In genomic region chr16:26999563-26999962, GRCm38 (mm10) we compare ENCODE assay signal across 19 mouse cellular contexts. TPM values are rescaled to one million over a fixed set of nuclear protein-coding genes. Genes with fewer than 3 reads are reported as not detected.
DNase-seq lines count a peak whose midpoint lies in the region; ATAC-seq and TF ChIP-seq lines count a peak whose summit lies in the region.
"Had no signal": no experiment of that assay in that cellular context is flagged by ENCODE, and none has a peak within 500 bp of the region (broad histone marks: within the 10 kb centered on the region; RNA-seq: fewer than 3 reads in every experiment).

No protein-coding gene starts in this region.

- no peak overlapping the region for H3K9ac ChIP-seq in forebrain, embryonic 12.5 days
- no peak overlapping the region for H3K9ac ChIP-seq in forebrain, postnatal 0 days
- no peak overlapping the region for H3K9ac ChIP-seq in neural tube, embryonic 11.5 days (ENCODE audit: low read length)
- no peak overlapping the region for H3K9ac ChIP-seq in neural tube, embryonic 14.5 days (replicated peaks; ENCODE audit: low read depth, low read length)
- H3K9ac ChIP-seq: liver, embryonic 13.5 days had no signal

- no peak for DNase-seq in forebrain, postnatal 0 days
- peak; percentile 12 for DNase-seq in neural tube, embryonic 11.5 days (ENCODE audit: low spot score)
- DNase-seq in neural tube, embryonic 10.5 days (ENCODE audit: extremely low spot score, low spot score) = no peak
- DNase-seq in forelimb bud, embryonic 11.5 days (ENCODE audit: low read depth, low spot score) = peak; percentile 36
- no peak for DNase-seq in gastrocnemius, adult 18-20 months (ENCODE audit: low spot score)
- no peak for DNase-seq in left cerebral cortex, adult 8-10 months (ENCODE audit: low spot score in 2 of 2)
- DNase-seq: cerebellum, adult 11-12 months; cerebellum, postnatal 36 days; heart, adult 2 months; heart, postnatal 14 days; kidney, postnatal 4 days; liver, embryonic 13.5 days; thymus, adult 2 months had no signal

- no peak overlapping the region for H3K4me3 ChIP-seq in forebrain, embryonic 12.5 days (replicated peaks)
- no peak overlapping the region for H3K4me3 ChIP-seq in forebrain, postnatal 0 days (ENCODE audit: low read depth, low read length)
- no peak overlapping the region for H3K4me3 ChIP-seq in neural tube, embryonic 11.5 days (ENCODE audit: low read depth, low read length)
- no peak overlapping the region for H3K4me3 ChIP-seq in neural tube, embryonic 14.5 days (ENCODE audit: low read depth, low read length)
- H3K4me3 ChIP-seq: heart, adult 2 months; liver, embryonic 13.5 days; megakaryocyte, embryonic 14.5 days had no signal

- 5% methylated on average over 2 of the region's 2 CpGs for WGBS in forebrain, embryonic 12.5 days
- 8% methylated on average over 2 of the region's 2 CpGs for WGBS in forebrain, postnatal 0 days
- WGBS in neural tube, embryonic 11.5 days = 2% methylated on average over 2 of the region's 2 CpGs
- 4% methylated on average over 2 of the region's 2 CpGs for WGBS in neural tube, embryonic 14.5 days

- ATAC-seq in forebrain, embryonic 12.5 days (ENCODE audit: low FRiP score) = peak; percentile 73; the same call in 1 of the 2 replicates
- ATAC-seq in forebrain, postnatal 0 days = no peak
- ATAC-seq in neural tube, embryonic 11.5 days (ENCODE audit: insufficient read depth, low FRiP score, low TSS enrichment) = no peak
- ATAC-seq in neural tube, embryonic 14.5 days (ENCODE audit: low read depth) = peak; percentile 95
- ATAC-seq: intestine, embryonic 16.5 days; lung, postnatal 0 days; Patski had no signal

- no peak for TF ChIP-seq CTCF in forebrain, postnatal 0 days (IDR thresholded peaks at IDR 0.05; ENCODE audit: low read depth)

- 0 out of 2 replicates have a peak, but pooled peaks cover 5% of the 10 kb centered on the region for H3K4me1 ChIP-seq in forebrain, embryonic 12.5 days
- H3K4me1 ChIP-seq in forebrain, postnatal 0 days (ENCODE audit: insufficient read depth) = no peaks in the 10 kb centered on the region
- H3K4me1 ChIP-seq in neural tube, embryonic 11.5 days (ENCODE audit: control insufficient read depth, insufficient read depth, low read length) = no peaks in the 10 kb centered on the region
- H3K4me1 ChIP-seq in neural tube, embryonic 14.5 days (ENCODE audit: control insufficient read depth, insufficient read depth, low read length) = 0 out of 2 replicates have a peak, but pooled peaks cover 2% of the 10 kb centered on the region
- H3K4me1 ChIP-seq: liver, embryonic 13.5 days; megakaryocyte, embryonic 14.5 days had no signal

- no peaks in the 10 kb centered on the region for H3K36me3 ChIP-seq in forebrain, embryonic 12.5 days (replicated peaks)
- H3K36me3 ChIP-seq in forebrain, postnatal 0 days (ENCODE audit: insufficient read depth) = no peaks in the 10 kb centered on the region
- no peaks in the 10 kb centered on the region for H3K36me3 ChIP-seq in neural tube, embryonic 11.5 days (ENCODE audit: control insufficient read depth, insufficient read depth, low read length)
- no peaks in the 10 kb centered on the region for H3K36me3 ChIP-seq in neural tube, embryonic 14.5 days (ENCODE audit: control insufficient read depth, insufficient read depth, low read length)
- H3K36me3 ChIP-seq: liver, embryonic 13.5 days had no signal

- H3K27ac ChIP-seq in forebrain, embryonic 12.5 days = no peak overlapping the region
- no peak overlapping the region for H3K27ac ChIP-seq in forebrain, postnatal 0 days (ENCODE audit: low read depth, low read length)
- no peak overlapping the region for H3K27ac ChIP-seq in neural tube, embryonic 11.5 days (ENCODE audit: low read depth, low read length)
- no peak overlapping the region for H3K27ac ChIP-seq in neural tube, embryonic 14.5 days (ENCODE audit: low read depth, low read length)
- H3K27ac ChIP-seq: heart, adult 2 months; liver, embryonic 13.5 days had no signal

- no peak overlapping the region for H3K4me2 ChIP-seq in forebrain, embryonic 12.5 days
- no peak overlapping the region for H3K4me2 ChIP-seq in forebrain, postnatal 0 days (ENCODE audit: low read depth)
- no peak overlapping the region for H3K4me2 ChIP-seq in neural tube, embryonic 11.5 days (ENCODE audit: low read depth)
- H3K4me2 ChIP-seq in neural tube, embryonic 14.5 days (ENCODE audit: low read depth, low read length) = no peak overlapping the region
- H3K4me2 ChIP-seq: liver, embryonic 13.5 days had no signal

- peaks cover 7% of the 10 kb centered on the region; the same call in 1 of the 2 replicates for H3K27me3 ChIP-seq in forebrain, embryonic 12.5 days
- H3K27me3 ChIP-seq in forebrain, postnatal 0 days (ENCODE audit: insufficient read depth, low read length) = no peaks in the 10 kb centered on the region; the same call in 1 of the 2 replicates
- H3K27me3 ChIP-seq in neural tube, embryonic 11.5 days (ENCODE audit: control insufficient read depth, insufficient read depth, low read length) = no peaks in the 10 kb centered on the region
- no peaks in the 10 kb centered on the region for H3K27me3 ChIP-seq in neural tube, embryonic 14.5 days (ENCODE audit: control insufficient read depth, insufficient read depth, low read length)
- H3K27me3 ChIP-seq: liver, embryonic 13.5 days; megakaryocyte, embryonic 14.5 days had no signal

- no peaks in the 10 kb centered on the region for H3K9me3 ChIP-seq in forebrain, embryonic 12.5 days
- no peaks in the 10 kb centered on the region for H3K9me3 ChIP-seq in forebrain, postnatal 0 days (ENCODE audit: low read length)
- no peaks in the 10 kb centered on the region for H3K9me3 ChIP-seq in neural tube, embryonic 11.5 days (ENCODE audit: control insufficient read depth, low read length)
- H3K9me3 ChIP-seq in neural tube, embryonic 14.5 days (ENCODE audit: control insufficient read depth, low read length) = no peaks in the 10 kb centered on the region
- H3K9me3 ChIP-seq: liver, embryonic 13.5 days had no signal

RNA-seq across cellular contexts. Expression of gene Gmnc, which starts 8.1 kb away (rescaled TPM):
- polyA plus RNA-seq in forebrain, embryonic 12.5 days (2016; fragmentation: Nextera tagmentation; extraction: Ambion mirVana) = 0.97 and 1.4 TPM in 2 replicates
- 0.62 and 1.3 TPM in 2 replicates for total RNA-seq in forebrain, postnatal 0 days (2014; rRNA removed)
- 0.16 and 0.30 TPM in 2 replicates for polyA plus RNA-seq in forebrain, postnatal 0 days (2015; fragmentation: Nextera tagmentation; extraction: Ambion mirVana)
- not detected in 2 replicates for polyA plus RNA-seq in neural tube, embryonic 11.5 days (2014; fragmentation: Nextera tagmentation; extraction: Ambion mirVana)
- 0.50 and 2.0 TPM in 2 replicates for polyA plus RNA-seq in neural tube, embryonic 14.5 days (2014; fragmentation: Nextera tagmentation; extraction: Ambion mirVana)
- total RNA-seq in gastrocnemius, adult 18-20 months (2021) = not detected
- under 1 TPM; 0.32 to 0.74 (median 0.48) TPM for total RNA-seq in left cerebral cortex, adult 8-10 months (2022)
- polyA plus RNA-seq: intestine, embryonic 16.5 days; liver, embryonic 13.5 days; Patski had no signal

Comparison
In these comparisons a context has a peak if more than half of its experiments do, and no peak if none do; other contexts are left out.
1. ATAC-seq: peak in forebrain, embryonic 12.5 days (single experiment) and neural tube, embryonic 14.5 days (single experiment); none in forebrain, postnatal 0 days (single experiment) and neural tube, embryonic 11.5 days (single experiment).
2. DNase-seq: peak in neural tube, embryonic 11.5 days (single experiment) and forelimb bud, embryonic 11.5 days (single experiment); none in forebrain, postnatal 0 days (single experiment), neural tube, embryonic 10.5 days (single experiment), gastrocnemius, adult 18-20 months (single experiment) and left cerebral cortex, adult 8-10 months (0 of 2).